ENCODE assay signal across 8 mouse cellular contexts in genomic region chr5:17888598-17888997, GRCm38 (mm10). TPM values are rescaled to one million over a fixed set of nuclear protein-coding genes. Genes with fewer than 3 reads are reported as not detected.
A peak's percentile ranks its signal among the peaks of the same experiment; 100 is the strongest.
DNase-seq lines count a peak whose midpoint lies in the region; ATAC-seq and TF ChIP-seq lines count a peak whose summit lies in the region.

Gene Cd36 (minus strand): TSS chr5:17888801.

- no peak for TF ChIP-seq CTCF in kidney, adult 2 months (conservative IDR thresholded peaks at IDR 0.05; ENCODE audit: insufficient read depth, insufficient read length, low read depth, low read length)
- no peak for TF ChIP-seq CTCF in left cerebral cortex, adult 2 months (IDR thresholded peaks at IDR 0.05)

- TF ChIP-seq POLR2A in kidney, adult 2 months (IDR thresholded peaks at IDR 0.05; ENCODE audit: low read depth, low read length) = no peak

- no peaks in the 10 kb centered on the region for H3K36me3 ChIP-seq in embryonic facial prominence, embryonic 11.5 days (replicated peaks; ENCODE audit: control insufficient read depth, insufficient read depth, low read depth, low read length)
- no peaks in the 10 kb centered on the region for H3K36me3 ChIP-seq in embryonic facial prominence, embryonic 10.5 days (replicated peaks)
- no peaks in the 10 kb centered on the region for H3K36me3 ChIP-seq in kidney, adult 2 months (ENCODE audit: control insufficient read depth, insufficient read depth, low read length)

- H3K27me3 ChIP-seq in embryonic facial prominence, embryonic 11.5 days (ENCODE audit: control insufficient read depth, insufficient read depth, low read length) = no peaks in the 10 kb centered on the region
- no peaks in the 10 kb centered on the region for H3K27me3 ChIP-seq in embryonic facial prominence, embryonic 10.5 days (replicated peaks; ENCODE audit: low read depth, poor library complexity, severe bottlenecking)
- no peaks in the 10 kb centered on the region for H3K27me3 ChIP-seq in kidney, adult 2 months (replicated peaks; ENCODE audit: control insufficient read depth, insufficient read depth, low read length)

- H3K9me3 ChIP-seq in embryonic facial prominence, embryonic 11.5 days (replicated peaks; ENCODE audit: control insufficient read depth, low read length) = no peaks in the 10 kb centered on the region
- no peaks in the 10 kb centered on the region for H3K9me3 ChIP-seq in embryonic facial prominence, embryonic 10.5 days

- H3K4me2 ChIP-seq in embryonic facial prominence, embryonic 11.5 days (ENCODE audit: low read depth, low read length) = no peak within 1 kb of the TSS

- 0 out of 2 replicates have a peak, but pooled peaks have one; percentile 39 for ATAC-seq in embryonic facial prominence, embryonic 11.5 days (replicated peaks; ENCODE audit: insufficient number of reproducible peaks, low FRiP score, low TSS enrichment, low read depth)

- intact Hi-C loops in left cerebral cortex, adult 2 months (cut with DNase I) = no loop called here

- no peak within 1 kb of the TSS for H3K4me3 ChIP-seq in embryonic facial prominence, embryonic 11.5 days (ENCODE audit: low read depth, low read length)
- no peak within 1 kb of the TSS for H3K4me3 ChIP-seq in embryonic facial prominence, embryonic 10.5 days
- H3K4me3 ChIP-seq in kidney, adult 2 months (ENCODE audit: insufficient read depth, low read depth, low read length) = no peak within 1 kb of the TSS; the same call in 1 of the 2 replicates
- H3K4me3 ChIP-seq in left cerebral cortex, adult 2 months = no peak within 1 kb of the TSS

- DNase-seq in embryonic facial prominence, embryonic 11.5 days (ENCODE audit: low spot score) = no peak
- DNase-seq in embryonic facial prominence, embryonic 10.5 days (ENCODE audit: low spot score) = no peak
- no peak for DNase-seq in gastrocnemius, postnatal 25 days
- DNase-seq in kidney, adult 2 months = peak; percentile 48
- DNase-seq in lung, postnatal 4 days = peak; percentile 38 to 56
- no peak for DNase-seq in left cerebral cortex, adult 2 months (ENCODE audit: extremely low spot score in 1 of 2, low spot score in 2 of 2)
- no peak for DNase-seq in spleen, postnatal 10 days (ENCODE audit: low spot score in 2 of 2)
- DNase-seq in layer of hippocampus, postnatal 25 days (ENCODE audit: extremely low spot score in 1 of 2, low spot score in 1 of 2) = no peak

- no peaks in the 10 kb centered on the region for H3K4me1 ChIP-seq in embryonic facial prominence, embryonic 11.5 days (ENCODE audit: control insufficient read depth, insufficient read depth, low read length)
- no peaks in the 10 kb centered on the region for H3K4me1 ChIP-seq in embryonic facial prominence, embryonic 10.5 days
- peaks cover 3% of the 10 kb centered on the region; the same call in 1 of the 2 replicates for H3K4me1 ChIP-seq in kidney, adult 2 months (ENCODE audit: control insufficient read depth, insufficient read depth, low read length)

- no peak within 1 kb of the TSS for H3K27ac ChIP-seq in embryonic facial prominence, embryonic 11.5 days (replicated peaks; ENCODE audit: low read depth, low read length)
- H3K27ac ChIP-seq in embryonic facial prominence, embryonic 10.5 days (replicated peaks) = no peak within 1 kb of the TSS
- peak within 1 kb of the TSS; percentile 67 for H3K27ac ChIP-seq in kidney, adult 2 months (ENCODE audit: insufficient read depth, low read depth, low read length)
- H3K27ac ChIP-seq in left cerebral cortex, adult 2 months = no peak within 1 kb of the TSS

- no peak within 1 kb of the TSS for H3K9ac ChIP-seq in embryonic facial prominence, embryonic 11.5 days (replicated peaks; ENCODE audit: low read length)

- 60% methylated on average over 5 of the region's 5 CpGs for WGBS in embryonic facial prominence, embryonic 11.5 days
- WGBS in embryonic facial prominence, embryonic 10.5 days = 62% methylated on average over 5 of the region's 5 CpGs
- WGBS in kidney, adult 2 months = 41% methylated on average over 5 of the region's 5 CpGs

RNA-seq across cellular contexts. Expression of gene Cd36, which starts in this region (rescaled TPM):
- polyA plus RNA-seq in embryonic facial prominence, embryonic 11.5 days (2014; fragmentation: Nextera tagmentation; extraction: Ambion mirVana) = 2.1 and 2.9 TPM in 2 replicates
- 0.95 and 1.3 TPM in 2 replicates for polyA plus RNA-seq in embryonic facial prominence, embryonic 10.5 days (2016; fragmentation: Nextera tagmentation; extraction: Ambion mirVana)
- 100 to 1,000 TPM; 257 to 289 TPM for total RNA-seq in gastrocnemius, postnatal 25 days (2021)
- polyA plus RNA-seq in kidney, adult 2 months (2012; rRNA removed) = 41.4 and 43.8 TPM in 2 replicates
- 1 to 10 TPM; 3.0 to 4.1 TPM for total RNA-seq in left cerebral cortex, adult 2 months (2021)
- total RNA-seq in layer of hippocampus, postnatal 25 days (2021) = 1 to 10 TPM; 1.6 to 2.0 TPM

Comparison
In these comparisons a context has a peak if more than half of its experiments do, and no peak if none do; other contexts are left out.
1. RNA of gene Cd36 (total RNA-seq): 257 to 289 TPM in gastrocnemius, postnatal 25 days; 3.0 to 4.1 TPM in left cerebral cortex, adult 2 months and 1.6 to 2.0 TPM in layer of hippocampus, postnatal 25 days; every median in the first group is over 10 times any median in the second.
2. RNA of gene Cd36 (polyA plus RNA-seq): 41.4 to 43.8 TPM in kidney, adult 2 months; 2.1 to 2.9 TPM in embryonic facial prominence, embryonic 11.5 days and 0.95 to 1.3 TPM in embryonic facial prominence, embryonic 10.5 days; every median in the first group is over 10 times any median in the second.
3. DNase-seq: peak in kidney, adult 2 months (single experiment) and lung, postnatal 4 days (2 of 2); none in embryonic facial prominence, embryonic 11.5 days (single experiment), embryonic facial prominence, embryonic 10.5 days (single experiment), gastrocnemius, postnatal 25 days (single experiment), left cerebral cortex, adult 2 months (0 of 2), spleen, postnatal 10 days (0 of 2) and layer of hippocampus, postnatal 25 days (0 of 2).